Mouse (Mus musculus): ENCODE measurements around the gene Mecr. TPM values are rescaled to one million over a fixed set of nuclear protein-coding genes. Genes with fewer than 3 reads are reported as not detected.
A peak's percentile ranks its signal among the peaks of the same experiment; 100 is the strongest.

The Mecr gene
- polyA plus RNA-seq, 2 experiments: 39.4 to 41.6 TPM

GRCm38 (mm10) chr4:131875242-131875641 lies 32.0 kb downstream of the Mecr start:
- Histone ChIP-seq H3K9me3 (ENCODE audit: control insufficient read depth, low read length) (no peaks in the 10 kb centered on the region), H3K36me3 (ENCODE audit: control insufficient read depth, insufficient read depth, low read length) (no peaks in the 10 kb centered on the region), H3K9ac (ENCODE audit: low read depth, low read length, severe bottlenecking) (peak overlapping the region; percentile 100), H3K27me3 (ENCODE audit: control insufficient read depth, insufficient read depth, low read length) (no peaks in the 10 kb centered on the region), H3K4me1 (ENCODE audit: control insufficient read depth, insufficient read depth, low read length) (peaks cover 36% of the 10 kb centered on the region), H3K4me3 (replicated peaks; ENCODE audit: low read length) (peak overlapping the region; percentile 100), H3K27ac (replicated peaks; ENCODE audit: low read depth, low read length) (no peak overlapping the region), H3K4me2 (replicated peaks; ENCODE audit: low read depth, low read length, severe bottlenecking) (peak overlapping the region; percentile 90)
- 35% methylated on average over 3 of the region's 3 CpGs for WGBS
- ATAC-seq (ENCODE audit: low FRiP score, low read depth): no peak
- TF ChIP-seq POLR2A (IDR thresholded peaks at IDR 0.05; ENCODE audit: borderline replicate concordance, extremely low read depth, insufficient read depth, insufficient read length): no peak
- no peak for DNase-seq (ENCODE audit: low spot score)

- no peak overlapping the region for H3K9ac ChIP-seq (ENCODE audit: low read depth, low read length, severe bottlenecking)
- DNase-seq (ENCODE audit: low spot score): no peak
- H3K36me3 ChIP-seq (ENCODE audit: control insufficient read depth, insufficient read depth, low read length): no peaks in the 10 kb centered on the region
- no peak overlapping the region for H3K4me3 ChIP-seq (replicated peaks; ENCODE audit: low read length)
- no peak overlapping the region for H3K27ac ChIP-seq (replicated peaks; ENCODE audit: low read depth, low read length)
- H3K9me3 ChIP-seq (ENCODE audit: control insufficient read depth, low read length): no peaks in the 10 kb centered on the region
- no peak for TF ChIP-seq POLR2A (IDR thresholded peaks at IDR 0.05; ENCODE audit: borderline replicate concordance, extremely low read depth, insufficient read depth, insufficient read length)
- no peaks in the 10 kb centered on the region for H3K27me3 ChIP-seq (ENCODE audit: control insufficient read depth, insufficient read depth, low read length)
- 62% methylated on average over 2 of the region's 2 CpGs for WGBS
- ATAC-seq (ENCODE audit: low FRiP score, low read depth): no peak
- H3K4me2 ChIP-seq (replicated peaks; ENCODE audit: low read depth, low read length, severe bottlenecking): no peak overlapping the region
- H3K4me1 ChIP-seq (ENCODE audit: control insufficient read depth, insufficient read depth, low read length): peaks cover 36% of the 10 kb centered on the region
Measured at GRCm38 (mm10) chr4:131876836-131877235, 33.6 kb downstream of the Mecr start.

GRCm38 (mm10) chr4:131879692-131880091 lies 36.4 kb downstream of the Mecr start:
- no peak for ATAC-seq (ENCODE audit: low FRiP score, low read depth)
- H3K36me3 ChIP-seq (ENCODE audit: control insufficient read depth, insufficient read depth, low read length): peaks cover 5% of the 10 kb centered on the region; the same call in 1 of the 2 replicates
- WGBS: 72% methylated on average over 1 of the region's 1 CpGs
- no peak for DNase-seq (ENCODE audit: low spot score)
- H3K4me3 ChIP-seq (replicated peaks; ENCODE audit: low read length): no peak overlapping the region
- no peaks in the 10 kb centered on the region for H3K27me3 ChIP-seq (ENCODE audit: control insufficient read depth, insufficient read depth, low read length)
- TF ChIP-seq POLR2A (IDR thresholded peaks at IDR 0.05; ENCODE audit: borderline replicate concordance, extremely low read depth, insufficient read depth, insufficient read length): no peak
- peaks cover 32% of the 10 kb centered on the region for H3K4me1 ChIP-seq (ENCODE audit: control insufficient read depth, insufficient read depth, low read length)
- no peak overlapping the region for H3K4me2 ChIP-seq (replicated peaks; ENCODE audit: low read depth, low read length, severe bottlenecking)
- H3K9ac ChIP-seq (ENCODE audit: low read depth, low read length, severe bottlenecking): no peak overlapping the region
- no peaks in the 10 kb centered on the region for H3K9me3 ChIP-seq (ENCODE audit: control insufficient read depth, low read length)
- H3K27ac ChIP-seq (replicated peaks; ENCODE audit: low read depth, low read length): no peak overlapping the region

GRCm38 (mm10) chr4:131881306-131881705 lies 38.0 kb downstream of the Mecr start:
- no peak for TF ChIP-seq POLR2A (IDR thresholded peaks at IDR 0.05; ENCODE audit: borderline replicate concordance, extremely low read depth, insufficient read depth, insufficient read length)
- H3K4me3 ChIP-seq (replicated peaks; ENCODE audit: low read length): no peak overlapping the region
- DNase-seq (ENCODE audit: low spot score) (no peak), ATAC-seq (ENCODE audit: low FRiP score, low read depth) (no peak)
- H3K36me3 ChIP-seq (ENCODE audit: control insufficient read depth, insufficient read depth, low read length): peaks cover 21% of the 10 kb centered on the region
- peaks cover 17% of the 10 kb centered on the region; the same call in 1 of the 2 replicates for H3K4me1 ChIP-seq (ENCODE audit: control insufficient read depth, insufficient read depth, low read length)
- no peaks in the 10 kb centered on the region for H3K27me3 ChIP-seq (ENCODE audit: control insufficient read depth, insufficient read depth, low read length)
- WGBS: 84% methylated on average over 7 of the region's 7 CpGs
- no peaks in the 10 kb centered on the region for H3K9me3 ChIP-seq (ENCODE audit: control insufficient read depth, low read length)
- H3K4me2 ChIP-seq (replicated peaks; ENCODE audit: low read depth, low read length, severe bottlenecking): no peak overlapping the region
- H3K9ac ChIP-seq (ENCODE audit: low read depth, low read length, severe bottlenecking): no peak overlapping the region
- H3K27ac ChIP-seq (replicated peaks; ENCODE audit: low read depth, low read length): no peak overlapping the region

GRCm38 (mm10) chr4:131883571-131883970 lies 40.3 kb downstream of the Mecr start:
- Histone ChIP-seq H3K27me3 (ENCODE audit: control insufficient read depth, insufficient read depth, low read length) (no peaks in the 10 kb centered on the region), H3K36me3 (ENCODE audit: control insufficient read depth, insufficient read depth, low read length) (peaks cover 34% of the 10 kb centered on the region), H3K4me2 (replicated peaks; ENCODE audit: low read depth, low read length, severe bottlenecking) (no peak overlapping the region), H3K4me3 (replicated peaks; ENCODE audit: low read length) (no peak overlapping the region), H3K27ac (replicated peaks; ENCODE audit: low read depth, low read length) (no peak overlapping the region), H3K9me3 (ENCODE audit: control insufficient read depth, low read length) (no peaks in the 10 kb centered on the region), H3K9ac (ENCODE audit: low read depth, low read length, severe bottlenecking) (no peak overlapping the region), H3K4me1 (ENCODE audit: control insufficient read depth, insufficient read depth, low read length) (peaks cover 6% of the 10 kb centered on the region; the same call in 1 of the 2 replicates)
- DNase-seq (ENCODE audit: low spot score) (no peak), ATAC-seq (ENCODE audit: low FRiP score, low read depth) (no peak)
- TF ChIP-seq POLR2A (IDR thresholded peaks at IDR 0.05; ENCODE audit: borderline replicate concordance, extremely low read depth, insufficient read depth, insufficient read length): no peak
- 71% methylated on average over 6 of the region's 6 CpGs for WGBS

GRCm38 (mm10) chr4:131885376-131885775 lies 42.1 kb downstream of the Mecr start:
- WGBS: 72% methylated on average over 6 of the region's 6 CpGs

More at GRCm38 (mm10) chr4:131885376-131885775, 42.1 kb downstream of the Mecr start:
- Histone ChIP-seq H3K27me3 (ENCODE audit: control insufficient read depth, insufficient read depth, low read length) (no peaks in the 10 kb centered on the region), H3K27ac (replicated peaks; ENCODE audit: low read depth, low read length) (no peak overlapping the region), H3K9me3 (ENCODE audit: control insufficient read depth, low read length) (no peaks in the 10 kb centered on the region), H3K9ac (ENCODE audit: low read depth, low read length, severe bottlenecking) (no peak overlapping the region), H3K4me1 (ENCODE audit: control insufficient read depth, insufficient read depth, low read length) (no peaks in the 10 kb centered on the region), H3K4me2 (replicated peaks; ENCODE audit: low read depth, low read length, severe bottlenecking) (no peak overlapping the region), H3K36me3 (ENCODE audit: control insufficient read depth, insufficient read depth, low read length) (peaks cover 40% of the 10 kb centered on the region), H3K4me3 (replicated peaks; ENCODE audit: low read length) (no peak overlapping the region)
- DNase-seq (ENCODE audit: low spot score) (no peak), ATAC-seq (ENCODE audit: low FRiP score, low read depth) (no peak)
- no peak for TF ChIP-seq POLR2A (IDR thresholded peaks at IDR 0.05; ENCODE audit: borderline replicate concordance, extremely low read depth, insufficient read depth, insufficient read length)
